Mouse (Mus musculus): Measurements from ENCODE around the gene Glrx5.

DNA sequence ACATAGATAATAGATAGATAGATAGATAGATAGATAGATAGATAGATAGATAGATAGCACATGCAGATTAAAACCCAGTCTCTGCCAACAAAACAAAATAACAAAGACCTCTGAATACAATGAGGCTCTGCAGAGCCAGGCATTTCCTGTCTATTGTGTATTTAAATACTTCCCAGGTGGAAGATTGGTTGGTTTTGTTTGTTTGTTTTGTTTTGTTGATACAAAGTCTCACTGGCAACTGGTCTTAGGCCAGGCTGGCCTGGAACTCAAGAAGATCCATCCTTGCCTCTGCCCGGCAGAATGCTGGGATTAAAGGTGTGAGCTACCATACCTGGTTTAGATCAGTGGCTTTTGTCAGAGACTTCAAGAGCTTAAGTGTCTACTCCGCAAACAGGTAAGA, 44.7 kb downstream of the Glrx5 start:
- no peak for TF ChIP-seq SIN3A (IDR thresholded peaks at IDR 0.05; ENCODE audit: low read length)
- TF ChIP-seq EP300 (IDR thresholded peaks at IDR 0.05; ENCODE audit: low read length), result no peak
- TF ChIP-seq UBTF (IDR thresholded peaks at IDR 0.05; ENCODE audit: low read depth, low read length), result no peak
- TF ChIP-seq ZNF384 (IDR thresholded peaks at IDR 0.05; ENCODE audit: low read depth, low read length), result no peak
- no peak for TF ChIP-seq CTCF (conservative IDR thresholded peaks at IDR 0.05 in 1 of 2, IDR thresholded peaks at IDR 0.05 in 1 of 2; ENCODE audit: low read depth in 2 of 2, low read length in 2 of 2)
- no peak for TF ChIP-seq E2F4 (IDR thresholded peaks at IDR 0.05; ENCODE audit: insufficient replicate concordance, low read depth, low read length)
- TF ChIP-seq JUND (conservative IDR thresholded peaks at IDR 0.05; ENCODE audit: low read depth, low read length), result no peak

Measured in CH12.LX (cell line).